In genomic region chr1:155029195-155029879, GRCm38 (mm10) we compare ENCODE assay signal across 8 mouse cellular contexts.
DNase-seq lines count a peak whose midpoint lies in the region; ATAC-seq and TF ChIP-seq lines count a peak whose summit lies in the region.

No protein-coding gene starts in this region.

- no peaks in the 10 kb centered on the region for H3K9me3 ChIP-seq in heart, embryonic 10.5 days
- H3K9me3 ChIP-seq in limb, embryonic 13.5 days = no peaks in the 10 kb centered on the region

- ATAC-seq in limb, embryonic 13.5 days (ENCODE audit: low FRiP score, low read depth) = no peak

- no peaks in the 10 kb centered on the region for H3K36me3 ChIP-seq in heart, embryonic 10.5 days
- H3K36me3 ChIP-seq in limb, embryonic 13.5 days = no peaks in the 10 kb centered on the region
- no peaks in the 10 kb centered on the region for H3K36me3 ChIP-seq in thymus, adult 2 months (ENCODE audit: control insufficient read depth, insufficient read depth, low read length)

- TF ChIP-seq POLR2A in thymus, adult 2 months (IDR thresholded peaks at IDR 0.05; ENCODE audit: control insufficient read depth, extremely low read depth, insufficient read depth, low read length, poor library complexity) = 0 out of 2 replicates have a peak, but pooled peaks have one; percentile 44

- WGBS in heart, embryonic 10.5 days = 48% methylated on average over 17 of the region's 17 CpGs
- 59% methylated on average over 17 of the region's 17 CpGs for WGBS in limb, embryonic 13.5 days
- 24% methylated on average over 17 of the region's 17 CpGs for WGBS in thymus, adult 2 months

- H3K27ac ChIP-seq in heart, embryonic 10.5 days = peak overlapping the region; percentile 72
- H3K27ac ChIP-seq in limb, embryonic 13.5 days = no peak overlapping the region
- peak overlapping the region; percentile 45; the same call in 1 of the 2 replicates for H3K27ac ChIP-seq in thymus, adult 2 months (ENCODE audit: control insufficient read depth, insufficient read depth, low read length)

- TF ChIP-seq CTCF in thymus, adult 2 months (IDR thresholded peaks at IDR 0.05; ENCODE audit: borderline replicate concordance, control insufficient read depth, extremely low read depth, insufficient read depth, low read length, poor library complexity) = no peak

- H3K4me2 ChIP-seq in limb, embryonic 13.5 days (replicated peaks) = peak overlapping the region; percentile 28; the same call in 1 of the 2 replicates

- peak overlapping the region; percentile 28 for H3K4me3 ChIP-seq in heart, embryonic 10.5 days
- no peak overlapping the region for H3K4me3 ChIP-seq in limb, embryonic 13.5 days
- H3K4me3 ChIP-seq in thymus, adult 2 months (ENCODE audit: control insufficient read depth, insufficient read depth, low read length) = peak overlapping the region; percentile 55

- H3K4me1 ChIP-seq in heart, embryonic 10.5 days = peaks cover 42% of the 10 kb centered on the region
- H3K4me1 ChIP-seq in limb, embryonic 13.5 days = peaks cover 34% of the 10 kb centered on the region
- peaks cover 32% of the 10 kb centered on the region for H3K4me1 ChIP-seq in thymus, adult 2 months (replicated peaks; ENCODE audit: control insufficient read depth, insufficient read depth, low read length)

- no peak overlapping the region for H3K9ac ChIP-seq in limb, embryonic 13.5 days

- no peak for DNase-seq in heart, embryonic 10.5 days (ENCODE audit: low spot score)
- DNase-seq in heart, adult 8-10 months (ENCODE audit: low spot score) = no peak
- peak; percentile 24 to 70 for DNase-seq in spleen, postnatal 4 days (ENCODE audit: low spot score in 2 of 2)
- DNase-seq in spleen, postnatal 14 days (ENCODE audit: low spot score in 2 of 2) = no peak
- DNase-seq in thymus, adult 2 months = peak; percentile 75
- no peak for DNase-seq in cerebellum, postnatal 14 days
- DNase-seq in gastrocnemius, postnatal 10 days = no peak

- no peaks in the 10 kb centered on the region for H3K27me3 ChIP-seq in heart, embryonic 10.5 days (ENCODE audit: insufficient read depth, poor library complexity, severe bottlenecking)
- H3K27me3 ChIP-seq in limb, embryonic 13.5 days = 0 out of 2 replicates have a peak, but pooled peaks cover 6% of the 10 kb centered on the region
- H3K27me3 ChIP-seq in thymus, adult 2 months (ENCODE audit: control insufficient read depth, insufficient read depth, low read length) = no peaks in the 10 kb centered on the region

Comparison
In these comparisons a context has a peak if more than half of its experiments do, and no peak if none do; other contexts are left out.
1. DNase-seq: peak in spleen, postnatal 4 days (2 of 2) and thymus, adult 2 months (single experiment); none in heart, embryonic 10.5 days (single experiment), heart, adult 8-10 months (single experiment), spleen, postnatal 14 days (0 of 2), cerebellum, postnatal 14 days (0 of 2) and gastrocnemius, postnatal 10 days (single experiment).